Mouse (Mus musculus) cerebellum, postnatal 25 days (tissue): ENCODE results near the gene Fcamr.

Experiments used
- DNase-seq, 2 experiments: peaks; one replicate each; pipeline ENCODE4 v3.0.0; 2021; ENCODE audit warnings: mixed read lengths in 2 of 2

Fcamr gene

DNA sequence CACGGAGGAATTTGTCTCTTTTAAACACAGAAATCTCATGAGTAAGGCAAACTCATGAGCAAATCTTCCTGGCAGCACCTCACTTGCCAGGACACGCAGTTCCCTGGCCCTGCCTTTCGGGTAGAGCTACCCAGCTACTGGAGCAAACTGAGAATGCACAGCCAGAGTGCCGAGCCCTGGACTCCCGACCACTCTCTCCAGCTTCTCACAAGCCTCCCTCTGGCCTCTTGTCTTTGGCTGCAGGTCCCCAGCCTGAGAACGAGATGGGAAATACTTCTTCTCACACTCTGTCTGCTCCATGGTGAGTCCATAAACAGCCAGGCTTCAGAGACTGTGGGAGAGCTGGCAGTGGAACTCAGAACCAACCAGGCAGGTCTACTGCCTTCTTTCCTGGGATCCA is 2.3 kb downstream of the Fcamr start:
- DNase-seq, result no peak

DNA sequence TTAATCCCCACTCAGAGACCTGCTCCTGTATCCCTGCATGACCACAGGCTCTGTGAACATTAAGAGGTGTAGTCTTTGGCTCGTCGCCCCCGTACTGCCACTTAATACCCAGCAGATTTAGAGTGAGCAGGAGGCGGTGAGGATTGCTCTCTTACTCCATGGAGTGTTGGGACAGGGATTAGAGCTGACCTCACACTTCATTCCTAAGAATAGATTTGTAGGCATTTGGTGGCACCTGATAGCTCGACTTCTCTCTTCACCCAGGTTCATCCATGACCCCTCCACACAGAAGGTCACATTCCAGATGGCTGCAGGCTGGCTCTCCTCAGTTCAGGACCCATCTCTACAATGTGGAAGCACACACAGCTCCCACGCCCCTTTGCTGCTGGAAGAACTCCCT is 3.6 kb downstream of the Fcamr start:
- peak in 1 of 2 experiments; percentile 14 for DNase-seq

DNA sequence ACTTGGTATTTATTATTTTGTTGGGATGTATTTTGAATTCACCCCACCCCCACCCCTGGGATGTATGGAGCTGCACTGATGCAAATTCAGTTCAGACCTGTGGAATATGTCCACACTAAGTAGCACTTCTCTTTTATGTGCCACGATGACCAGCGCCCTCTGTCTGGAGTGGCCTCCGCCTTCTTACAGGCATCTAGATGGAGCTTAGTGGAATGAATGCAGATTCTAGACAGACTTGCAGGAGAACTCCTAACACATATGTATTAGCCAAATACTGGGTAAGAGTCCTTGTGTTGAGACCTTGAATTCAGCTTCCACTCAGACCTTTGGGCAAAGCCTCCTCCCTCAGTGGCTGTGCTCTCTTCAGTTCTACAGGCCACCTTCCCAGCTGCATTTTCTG is 10.2 kb downstream of the Fcamr start:
- no peak for DNase-seq

DNA sequence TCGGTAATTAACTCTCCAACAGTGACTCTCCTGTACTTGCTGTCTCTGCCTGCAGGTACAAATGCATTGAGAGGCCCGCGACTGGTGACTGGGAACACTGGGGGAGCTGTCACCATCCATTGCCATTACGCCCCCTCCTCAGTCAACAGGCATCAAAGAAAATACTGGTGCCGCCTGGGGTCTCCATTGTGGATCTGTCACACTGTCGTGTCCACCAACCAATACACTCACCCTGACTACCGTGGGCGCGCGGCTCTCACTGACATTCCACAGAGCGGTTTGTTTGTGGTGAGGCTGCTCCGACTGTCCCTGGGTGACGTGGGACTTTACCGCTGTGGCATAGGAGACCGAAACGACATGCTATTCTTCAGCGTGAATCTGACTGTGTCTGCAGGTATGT is 10.6 kb downstream of the Fcamr start:
- DNase-seq, result no peak

DNA sequence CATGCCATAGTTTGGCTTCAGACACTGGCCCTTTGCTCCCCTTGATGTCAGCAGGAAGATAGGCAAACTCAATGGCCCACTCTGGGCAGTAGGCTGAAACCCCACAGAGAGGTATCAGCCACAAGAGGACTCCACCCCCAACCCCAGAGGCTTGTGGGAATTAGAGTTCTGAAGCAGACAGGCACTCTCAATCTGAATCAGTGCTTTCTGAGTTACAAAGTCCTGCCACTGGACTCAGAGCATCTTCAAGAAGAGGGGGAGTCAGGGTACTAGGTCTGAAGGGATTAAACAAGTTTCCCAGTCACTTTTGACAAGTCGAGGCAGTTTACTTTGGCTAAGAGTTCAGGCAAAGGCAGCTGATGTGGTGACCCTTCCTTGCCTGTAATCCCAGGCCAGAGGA is 19.0 kb downstream of the Fcamr start:
- DNase-seq, result no peak

DNA sequence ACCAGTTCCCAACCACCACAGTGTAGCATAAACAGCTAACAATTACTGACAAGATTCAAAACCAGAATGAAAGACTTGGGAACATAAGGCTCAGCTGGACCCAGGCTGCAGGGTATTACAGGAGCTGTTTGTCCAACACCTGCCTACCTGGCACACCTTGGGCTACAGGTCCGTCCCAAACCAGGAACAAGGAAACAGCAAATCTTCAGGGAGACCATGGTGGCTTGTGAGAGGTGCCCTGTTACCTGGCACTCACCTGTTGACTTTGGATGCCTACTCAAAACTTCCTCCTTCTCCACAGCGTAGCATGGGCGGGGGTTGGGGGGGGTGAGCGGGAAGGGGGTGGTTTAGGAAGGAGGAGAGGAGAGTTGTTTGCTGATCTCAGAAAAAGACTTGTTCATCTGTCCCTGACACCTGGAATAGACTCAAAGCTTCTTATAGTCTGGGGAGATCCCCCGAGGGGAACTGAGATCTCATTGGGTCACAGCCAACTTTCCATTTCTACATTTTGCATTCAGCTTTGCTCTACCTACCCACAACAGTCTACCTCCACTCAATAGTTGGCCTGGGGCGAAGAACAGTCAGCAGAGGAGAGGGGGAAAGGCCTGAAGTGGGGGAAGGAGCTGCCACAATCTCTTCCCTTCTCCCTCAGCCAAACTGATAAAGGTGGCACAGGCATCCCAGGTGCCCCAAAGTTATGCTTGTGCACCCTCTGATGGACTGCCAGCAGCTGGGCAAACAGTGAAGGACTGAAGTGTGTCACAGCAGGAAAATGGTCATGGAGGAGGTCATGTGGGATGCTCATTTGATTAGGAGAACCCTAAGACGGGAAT is 19.8 kb downstream of the Fcamr start:
- DNase-seq, result no peak

DNA sequence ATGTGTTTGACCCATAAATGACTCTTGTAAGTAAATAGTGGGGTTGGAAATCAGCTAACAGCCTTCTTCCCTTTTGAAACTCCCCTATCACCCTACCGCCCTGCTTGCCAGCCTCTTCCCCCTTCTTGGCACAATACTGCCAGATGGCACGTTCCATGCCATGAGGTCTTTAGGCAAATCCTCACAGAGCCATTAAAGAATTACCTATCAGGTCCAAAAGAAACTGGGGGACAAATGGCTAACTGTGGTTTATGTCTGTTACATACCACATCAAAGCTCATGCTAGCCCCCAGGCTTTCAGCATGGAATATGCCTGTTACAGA is 20.4 kb downstream of the Fcamr start:
- DNase-seq, result no peak

DNA sequence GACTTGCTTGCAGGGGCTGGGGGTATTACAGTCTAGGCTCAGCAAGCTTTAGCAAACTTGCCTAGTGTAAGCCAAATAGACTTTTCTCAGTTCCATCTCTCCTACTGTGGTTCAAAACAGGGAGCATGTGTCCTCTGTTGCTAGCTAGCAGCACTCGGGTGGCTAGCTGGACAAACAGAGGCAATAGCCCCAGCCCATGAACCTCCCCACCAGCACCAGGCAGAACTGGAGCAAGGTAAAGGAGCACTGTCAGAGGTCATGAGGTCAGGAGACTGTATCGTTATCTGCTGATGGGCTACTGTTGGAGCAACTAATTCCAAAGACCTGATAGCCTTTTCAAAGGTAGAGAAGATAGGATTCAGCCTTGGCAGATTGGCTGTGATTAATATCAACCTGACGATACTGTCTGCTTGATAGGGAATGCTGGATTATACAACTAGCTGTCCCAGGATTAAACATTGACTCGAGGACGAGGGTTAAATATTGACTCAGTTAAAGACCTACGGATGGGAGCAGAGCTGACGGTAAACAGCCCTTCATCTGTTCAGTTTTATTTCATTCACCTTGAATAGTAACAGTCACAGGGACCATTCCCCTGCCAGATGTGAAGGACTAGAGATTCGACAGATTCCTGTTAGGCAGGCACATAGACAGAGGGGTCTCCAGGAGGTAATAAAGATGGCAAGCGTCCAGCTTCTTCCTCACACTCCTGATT is 21.4 kb downstream of the Fcamr start:
- no peak for DNase-seq

DNA sequence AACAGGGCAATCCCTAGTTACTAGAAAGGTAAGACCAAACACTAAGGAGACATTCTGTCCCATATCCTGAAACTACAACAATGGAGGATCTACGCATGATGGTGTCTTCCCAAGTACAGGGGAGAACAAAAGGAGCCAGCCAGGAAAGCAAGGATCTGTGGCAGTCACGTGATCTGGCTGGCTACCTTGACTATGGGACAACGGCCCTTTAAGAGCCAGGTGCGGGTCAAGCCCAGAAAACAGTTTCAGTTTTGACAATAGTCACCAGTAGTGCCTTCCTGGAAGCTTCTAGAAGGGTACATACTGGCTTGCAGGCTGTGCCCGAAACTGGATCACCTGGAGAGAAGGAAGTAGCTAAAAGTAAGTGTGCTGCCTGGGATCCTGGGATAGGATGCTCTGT is 25.7 kb downstream of the Fcamr start, which contains the start of gene Pigr:
Pigr (plus strand) TSS at position 237 of the 400 bp plus-strand sequence.
- DNase-seq, result no peak

DNA sequence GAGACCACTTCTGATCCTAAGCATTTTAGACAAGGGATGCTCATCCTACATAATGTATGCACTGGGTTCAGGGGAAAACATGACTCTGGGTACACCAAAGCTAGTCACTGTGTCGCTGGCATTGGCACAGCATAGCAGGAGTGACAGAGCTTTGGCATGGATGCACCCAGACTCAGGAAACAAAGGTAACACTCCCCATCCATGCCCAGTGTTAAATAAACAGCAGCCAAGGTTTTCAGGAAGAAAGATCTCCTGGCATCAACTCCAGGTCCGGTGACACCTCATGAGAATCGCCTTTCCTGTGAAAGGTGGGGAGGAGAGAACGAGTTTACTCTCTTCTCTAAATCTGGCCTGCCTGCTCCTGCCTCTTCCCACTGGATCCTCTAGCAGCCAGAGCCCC is 28.0 kb downstream of the Fcamr start:
- DNase-seq, result peak; percentile 57 to 69

DNA sequence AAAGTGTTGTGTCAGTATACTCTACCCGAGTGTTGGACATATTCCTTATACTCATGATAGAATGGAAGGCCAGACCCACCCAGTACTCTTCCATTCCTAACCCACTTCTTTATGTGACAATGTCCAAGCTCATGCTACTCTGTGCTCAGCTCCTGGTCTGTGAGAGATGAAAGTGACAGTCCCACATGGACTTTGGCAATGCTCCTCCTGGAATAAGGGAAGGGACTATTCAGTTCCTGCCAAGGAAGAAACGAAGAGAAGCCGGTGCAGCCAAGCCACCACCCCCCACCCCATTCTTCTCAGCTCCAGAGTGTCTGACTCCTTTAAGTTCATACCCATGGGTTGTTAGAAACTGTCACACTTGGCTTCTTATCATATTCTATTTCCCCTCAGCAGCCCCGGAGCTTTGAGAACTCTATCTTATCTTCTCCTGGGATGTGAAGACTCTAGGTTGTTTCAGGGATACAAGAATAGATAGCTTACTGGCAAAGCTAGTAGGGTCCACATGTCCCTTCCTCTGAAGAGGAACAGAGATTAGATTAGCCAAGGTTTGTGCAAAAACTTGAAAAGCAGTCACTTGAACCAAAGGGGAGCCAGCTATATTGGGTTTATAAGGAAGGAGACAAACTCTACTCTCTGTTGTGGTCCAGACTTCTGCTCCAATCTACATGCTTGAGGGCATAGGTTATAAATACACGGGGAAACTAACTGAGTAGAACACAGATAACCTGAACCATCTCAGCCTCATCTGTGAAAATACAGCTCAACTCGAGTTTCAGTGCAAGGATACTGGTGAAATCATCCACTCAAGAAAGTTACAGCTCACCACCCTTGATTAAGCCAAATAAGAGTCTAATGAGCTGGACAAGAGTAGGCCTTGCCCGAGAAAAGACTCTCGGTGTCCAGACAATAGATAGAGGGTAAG is 29.5 kb downstream of the Fcamr start:
- no peak for DNase-seq

DNA sequence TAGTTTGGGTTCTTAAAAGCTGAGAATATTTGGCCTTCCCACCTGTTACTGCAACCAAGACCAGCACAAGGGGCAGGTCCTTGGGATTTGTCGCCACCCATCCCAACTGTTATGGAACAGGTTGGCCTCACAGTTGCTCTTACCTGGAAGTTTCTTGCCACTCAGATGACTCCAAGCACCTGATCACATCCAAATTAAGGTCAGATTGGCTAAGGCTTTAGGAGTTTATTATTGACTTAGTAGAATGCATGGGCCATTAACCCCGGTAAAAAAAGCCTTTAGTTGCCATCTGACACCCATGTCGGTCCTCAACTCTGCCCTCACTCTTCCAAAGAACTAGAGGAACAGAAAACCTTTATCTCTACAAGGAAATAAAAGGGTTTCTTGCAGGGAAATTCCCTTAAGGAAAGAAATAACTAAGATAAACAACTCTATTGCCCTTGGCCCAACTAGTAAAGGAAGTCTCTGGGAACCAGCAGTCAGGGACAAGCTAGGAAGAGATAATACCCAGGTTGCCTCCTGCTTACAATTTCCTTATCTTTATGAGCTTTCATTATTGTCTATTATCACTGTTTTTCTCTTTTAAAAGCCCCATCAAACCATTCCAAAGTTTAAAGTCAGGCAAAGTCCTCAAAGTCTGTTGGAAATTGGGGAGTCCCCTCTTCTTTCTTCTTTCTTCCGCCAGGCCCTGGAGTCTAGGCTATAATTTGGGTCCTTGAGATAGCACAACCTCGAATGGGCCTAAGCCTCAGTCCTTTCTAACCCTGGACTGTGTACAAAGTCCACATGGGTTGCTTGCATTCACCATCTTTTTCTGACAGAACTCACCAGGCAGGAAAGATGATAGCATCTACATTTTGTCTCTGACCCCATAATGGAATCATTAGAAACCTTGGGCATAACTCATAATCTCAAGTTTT is 31.8 kb downstream of the Fcamr start:
- DNase-seq, result no peak

DNA sequence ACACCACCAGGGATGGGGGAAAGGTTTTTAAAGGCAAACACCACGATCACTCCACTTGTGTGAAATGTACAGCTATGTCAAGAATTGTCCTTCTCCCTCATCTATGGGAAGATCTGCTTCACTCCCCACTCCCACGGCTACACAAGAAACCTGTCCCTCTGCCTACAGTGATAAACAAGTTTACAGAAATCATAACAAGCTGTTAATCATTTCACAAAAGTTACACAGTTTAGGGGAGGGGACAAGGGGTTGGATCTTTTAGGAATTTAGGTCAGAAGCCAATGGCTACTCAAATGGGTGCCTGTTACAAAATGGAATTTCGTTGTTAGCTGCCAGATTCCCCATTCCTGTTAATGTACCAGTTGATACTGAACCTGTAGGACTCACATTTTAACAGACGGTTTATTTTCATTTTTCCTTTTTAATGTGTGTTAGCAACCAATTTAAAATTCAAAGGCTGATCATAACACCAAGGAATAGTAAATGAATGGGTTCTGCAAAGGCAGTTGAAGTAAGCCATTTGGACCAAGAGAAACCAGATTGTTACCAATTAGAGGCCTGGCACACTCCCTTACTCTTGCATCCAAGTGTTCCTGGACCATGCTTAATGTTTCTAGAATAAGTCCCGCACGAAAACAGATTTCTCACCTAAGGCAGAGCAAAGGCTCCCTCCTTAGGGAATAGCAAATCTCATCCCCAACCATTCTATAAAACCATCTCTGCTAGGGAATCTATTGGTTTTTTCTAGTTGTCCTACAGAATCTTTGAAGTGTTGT is 34.6 kb downstream of the Fcamr start:
- peak; percentile 52 to 69 for DNase-seq

DNA sequence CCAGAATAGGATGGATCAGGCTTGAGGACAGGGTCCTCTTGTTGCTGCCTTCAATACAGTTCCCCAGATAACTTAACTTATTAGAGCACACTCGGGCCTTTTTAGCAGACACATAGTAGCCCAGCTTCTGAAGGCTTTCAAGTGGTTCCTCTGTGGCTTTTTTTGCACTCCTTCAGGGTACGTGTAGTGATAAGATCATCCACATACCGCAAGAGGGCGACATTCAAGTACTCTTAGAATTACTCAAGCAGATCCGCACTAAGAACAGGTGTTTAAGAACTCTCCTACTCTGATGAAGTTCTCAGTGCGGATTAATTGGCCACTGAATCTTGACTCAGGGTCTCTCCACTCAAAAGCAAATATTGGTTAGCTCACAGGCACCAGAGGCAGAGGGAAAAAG is 37.6 kb downstream of the Fcamr start:
- no peak for DNase-seq

DNA sequence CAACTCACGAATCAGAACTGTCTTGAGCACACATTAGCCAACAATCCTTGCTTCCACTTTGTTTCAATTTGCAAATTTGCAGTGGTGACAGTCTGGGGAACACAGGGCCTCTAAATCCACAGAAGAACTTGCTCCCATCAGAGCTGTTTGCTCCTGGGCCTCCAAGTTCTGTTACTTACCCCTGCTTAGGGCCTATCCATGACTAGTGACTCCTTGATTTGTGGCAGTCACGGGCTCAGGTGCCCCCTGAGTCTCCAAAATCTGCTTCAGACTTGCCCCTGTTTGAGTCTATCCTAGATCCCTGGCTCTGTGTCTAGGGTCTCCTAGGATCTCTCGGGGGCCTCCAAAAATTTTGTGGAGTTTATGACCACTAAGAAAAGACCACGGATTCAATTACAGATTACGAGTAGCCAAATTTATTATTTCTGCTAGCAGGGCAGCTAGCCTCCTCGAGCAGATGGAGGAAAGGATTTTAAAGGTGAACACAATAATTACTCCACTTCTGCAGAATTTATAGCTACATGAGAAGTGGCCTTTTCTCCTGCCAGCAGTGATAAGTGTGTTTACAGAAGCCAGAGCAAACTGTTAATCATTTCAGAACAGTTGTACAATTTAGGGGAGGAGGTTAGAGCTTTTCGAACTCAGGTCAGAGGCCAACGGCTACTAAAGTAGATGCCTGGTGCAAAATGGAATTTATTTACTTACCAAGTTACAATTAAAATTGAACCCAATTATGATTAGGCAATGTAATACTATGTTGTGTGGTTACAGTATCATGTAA is 40.1 kb downstream of the Fcamr start:
- no peak for DNase-seq

DNA sequence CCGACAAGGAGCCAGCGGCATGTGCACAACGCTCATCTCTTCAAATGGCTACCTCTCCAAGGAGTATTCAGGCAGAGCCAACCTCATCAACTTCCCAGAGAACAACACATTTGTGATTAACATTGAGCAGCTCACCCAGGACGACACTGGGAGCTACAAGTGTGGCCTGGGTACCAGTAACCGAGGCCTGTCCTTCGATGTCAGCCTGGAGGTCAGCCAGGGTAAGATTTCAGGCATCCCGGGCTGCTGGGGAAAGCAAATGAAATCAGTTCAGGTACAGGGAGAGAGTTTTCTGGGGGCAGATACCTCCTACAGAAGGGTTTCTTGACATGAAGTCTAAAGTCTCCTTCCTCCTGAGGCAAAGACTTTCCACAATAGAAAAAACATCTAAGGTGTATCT is 40.9 kb downstream of the Fcamr start:
- no peak for DNase-seq

DNA sequence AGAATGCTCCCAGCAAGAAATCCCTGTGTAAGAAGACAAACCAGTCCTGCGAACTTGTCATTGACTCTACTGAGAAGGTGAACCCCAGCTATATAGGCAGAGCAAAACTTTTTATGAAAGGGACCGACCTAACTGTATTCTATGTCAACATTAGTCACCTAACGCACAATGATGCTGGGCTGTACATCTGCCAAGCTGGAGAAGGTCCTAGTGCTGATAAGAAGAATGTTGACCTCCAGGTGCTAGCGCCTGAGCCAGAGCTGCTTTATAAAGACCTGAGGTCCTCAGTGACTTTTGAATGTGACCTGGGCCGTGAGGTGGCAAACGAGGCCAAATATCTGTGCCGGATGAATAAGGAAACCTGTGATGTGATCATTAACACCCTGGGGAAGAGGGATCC is 43.8 kb downstream of the Fcamr start:
- no peak for DNase-seq

DNA sequence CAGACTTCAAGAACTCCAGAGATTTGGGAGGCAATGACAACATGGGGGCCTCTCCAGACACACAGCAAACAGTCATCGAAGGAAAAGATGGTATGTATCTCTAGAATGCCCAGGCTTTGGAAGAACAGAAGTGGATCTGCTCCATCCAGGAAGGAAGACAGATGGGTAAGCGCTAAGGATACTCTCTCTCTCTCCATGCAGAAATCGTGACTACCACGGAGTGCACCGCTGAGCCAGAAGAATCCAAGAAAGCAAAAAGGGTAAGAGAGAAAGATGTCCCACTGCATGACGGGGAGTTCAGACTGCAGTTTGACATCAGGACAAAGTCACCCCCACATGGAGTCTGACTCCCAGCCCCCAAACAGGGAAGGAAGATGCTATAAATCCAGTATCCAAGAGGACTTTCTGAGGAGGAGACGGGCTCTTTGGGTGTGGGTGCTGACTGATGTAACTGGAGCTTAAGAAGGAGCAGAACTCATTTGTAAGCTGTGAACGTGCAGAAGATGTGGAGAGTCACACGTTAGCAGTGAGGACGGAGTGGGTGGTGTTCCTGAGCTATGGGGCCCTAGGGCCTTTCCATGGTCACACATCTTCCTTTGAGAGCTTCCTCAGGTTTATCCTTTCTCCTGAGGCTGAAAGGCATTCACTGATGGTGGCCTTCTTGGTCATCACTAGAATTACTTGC is 49.0 kb downstream of the Fcamr start:
- no peak for DNase-seq

DNA sequence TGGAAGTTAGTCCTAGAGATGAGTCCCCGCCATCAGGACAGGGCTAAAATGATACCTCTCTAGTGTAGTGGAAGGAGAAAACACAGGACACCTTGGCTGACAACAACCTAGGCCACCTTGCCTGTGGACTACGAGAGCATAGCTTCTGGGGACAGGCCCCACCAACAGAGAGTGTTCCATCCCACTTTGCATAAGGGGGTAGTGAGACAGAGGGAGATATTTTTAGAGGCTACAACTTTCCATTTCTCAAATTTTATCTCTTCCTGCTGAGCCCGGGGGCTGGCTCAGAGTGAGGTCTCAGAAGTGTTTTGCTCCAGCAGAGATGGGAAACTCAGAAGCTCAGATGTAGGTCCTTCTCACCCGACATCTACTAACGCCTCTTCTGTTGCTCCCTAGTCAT is 49.7 kb downstream of the Fcamr start:
- no peak for DNase-seq

DNA sequence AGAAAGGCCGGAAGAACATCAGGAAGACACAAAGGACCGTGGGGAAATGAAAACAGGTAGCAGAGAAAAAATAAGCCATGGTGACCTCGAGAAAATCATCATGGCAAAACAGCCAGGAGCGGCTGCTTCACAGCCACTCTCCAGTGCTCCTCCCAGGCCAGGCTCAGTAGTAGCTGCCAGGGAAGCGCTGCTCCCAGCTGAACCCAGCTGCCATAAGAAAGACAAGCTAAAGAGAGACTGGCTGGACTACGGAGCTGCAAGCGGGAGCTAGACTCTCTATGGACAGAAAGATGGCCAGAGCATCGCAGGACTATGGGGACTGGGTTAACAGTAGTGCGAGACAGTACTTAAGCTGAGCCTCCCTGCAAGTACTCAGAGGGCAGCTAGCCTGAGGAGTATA is 54.1 kb downstream of the Fcamr start:
- no peak for DNase-seq
